Mouse (Mus musculus) left cerebral cortex, adult 6 months (tissue): Measurements from ENCODE around the gene Pigm. TPM values are rescaled to one million over a fixed set of nuclear protein-coding genes. Genes with fewer than 3 reads are reported as not detected.

ENCODE experiments used
- long read RNA-seq, 2 experiments: library from polyadenylated mRNA; unstranded; transcript quantifications; one replicate each; pipeline ENCODE4 v2.0.0; 2019 to 2020
- polyA plus RNA-seq: library from polyadenylated mRNA; unstranded; fragments of <200 nt; fragmentation: Nextera tagmentation; gene quantifications from 2 replicates; pipeline ENCODE4 v1.2.3, GENCODE M21; 2021

The Pigm gene
- polyA plus RNA-seq, result 2.0 and 2.2 TPM in 2 replicates
- long read RNA-seq, experiment 1, full-length matches to known transcripts, result 39 of 39 reads
- long read RNA-seq, experiment 1, partial matches to known transcripts, result 0 of 39 reads
- long read RNA-seq, experiment 1, other reads (novel, unspliced or antisense), result 0 of 39 reads
- long read RNA-seq, experiment 2, full-length matches to known transcripts, result 6 of 6 reads
- long read RNA-seq, experiment 2, partial matches to known transcripts, result 0 of 6 reads
- long read RNA-seq, experiment 2, other reads (novel, unspliced or antisense), result 0 of 6 reads

GRCm38 (mm10) chr1:172376198-172376667, at the start of gene Pigm:
Pigm (plus strand) TSS chr1:172376546.

GRCm38 (mm10) chr1:172329131-172329530, 47.2 kb upstream of the Pigm start, which contains the start of gene Kcnj9:
Kcnj9 (minus strand) TSS chr1:172329318.

GRCm38 (mm10) chr1:172340729-172341321, 35.5 kb upstream of the Pigm start, which contains the start of gene Kcnj10:
Kcnj10 (plus strand) TSS chr1:172341210.

Other genes with a start within 250 kb of the Pigm start
- 92.8 and 102 TPM in 2 replicates for gene Pex19, start 249.8 kb upstream of the Pigm start, polyA plus RNA-seq
- gene Dcaf8, start 228.5 kb upstream of the Pigm start, polyA plus RNA-seq, result 53.6 and 58.6 TPM in 2 replicates
- gene Pea15a, start 169.7 kb upstream of the Pigm start, polyA plus RNA-seq, result 326 and 604 TPM in 2 replicates
- gene Casq1, start 156.7 kb upstream of the Pigm start, polyA plus RNA-seq, result 0.92 and 1.2 TPM in 2 replicates
- gene Atp1a4, start 118.1 kb upstream of the Pigm start, polyA plus RNA-seq, result not detected in 2 replicates
- 86.2 and 162 TPM in 2 replicates for gene Igsf8, start 114.9 kb upstream of the Pigm start, polyA plus RNA-seq
- gene Atp1a2, start 78.5 kb upstream of the Pigm start, polyA plus RNA-seq, result 163 and 316 TPM in 2 replicates
- 26.4 and 33.0 TPM in 2 replicates for gene Kcnj9, start 47.2 kb upstream of the Pigm start, polyA plus RNA-seq
- gene Kcnj10, start 35.3 kb upstream of the Pigm start, polyA plus RNA-seq, result 19.5 and 24.3 TPM in 2 replicates
- gene Slamf9, start 98.8 kb downstream of the Pigm start, polyA plus RNA-seq, result 1.7 and 2.5 TPM in 2 replicates
- gene Igsf9, start 105.2 kb downstream of the Pigm start, polyA plus RNA-seq, result 1.2 and 2.2 TPM in 2 replicates
- 7.8 and 11.2 TPM in 2 replicates for gene Tagln2, start 123.5 kb downstream of the Pigm start, polyA plus RNA-seq
- 3.3 and 4.1 TPM in 2 replicates for gene Cfap45, start 144.3 kb downstream of the Pigm start, polyA plus RNA-seq
- 0.22 and 0.49 TPM in 2 replicates for gene Vsig8, start 179.4 kb downstream of the Pigm start, polyA plus RNA-seq
- gene Slamf8, start 214.0 kb downstream of the Pigm start, polyA plus RNA-seq, result 0.25 and 0.33 TPM in 2 replicates
- gene Fcrl6, start 226.0 kb downstream of the Pigm start, polyA plus RNA-seq, result 0.09 TPM in 1 of 2 replicates, not detected in the other